Mouse (Mus musculus) forebrain, embryonic 10.5 days (tissue): ENCODE data around the gene Rps6kc1. TPM values are rescaled to one million over a fixed set of nuclear protein-coding genes. Genes with fewer than 3 reads are reported as not detected.

Source experiments
- DNase-seq: peaks from one replicate; pipeline ENCODE4 v3.0.0-alpha.2; 2017; ENCODE audit warnings: low spot score; ENCODE audit errors: extremely low spot score
- H3K27ac ChIP-seq: fragments of 300-500 bp; sonication (generic); 2 replicates; pipeline ENCODE4 v1.5.1; 2016; ENCODE audit warnings: mild to moderate bottlenecking
- H3K27me3 ChIP-seq: fragments of 300-500 bp; sonication (generic); 2 replicates; pipeline ENCODE4 v1.6.1; 2016; ENCODE audit warnings: mild to moderate bottlenecking; ENCODE audit not compliant: poor library complexity, severe bottlenecking
- H3K36me3 ChIP-seq: fragments of 300-500 bp; sonication (generic); replicated peaks from 2 replicates; pipeline ENCODE4 v1.6.1; 2016; ENCODE audit warnings: mild to moderate bottlenecking, moderate library complexity
- H3K4me1 ChIP-seq: fragments of 300-500 bp; sonication (generic); 2 replicates; pipeline ENCODE4 v1.6.1; 2016
- H3K4me3 ChIP-seq: fragments of 300-500 bp; sonication (generic); 2 replicates; pipeline ENCODE4 v1.5.1; 2016; ENCODE audit warnings: mild to moderate bottlenecking, moderate library complexity
- H3K9me3 ChIP-seq: fragments of 300-500 bp; sonication (generic); 2 replicates; pipeline ENCODE4 v1.6.1; 2016; ENCODE audit warnings: mild to moderate bottlenecking, moderate library complexity
- WGBS: fragments of 180-500 bp; shearing (Covaris S2); methylation state at CpG from one replicate; pipeline ENCODE4 v1.1.7; 2016; 5-methylcytosine and 5-hydroxymethylcytosine counted together
- polyA plus RNA-seq: library from polyadenylated mRNA; unstranded; fragments of >200 nt; fragmentation: Nextera tagmentation; extraction: Ambion mirVana; gene quantifications from 2 replicates; pipeline ENCODE4 v1.2.1, GENCODE M21; 2016

Gene Rps6kc1
- polyA plus RNA-seq, 1 experiment from 2014 or later: 17.3 TPM

- Histone ChIP-seq H3K36me3 (no peaks in the 10 kb centered on the region), H3K4me3 (no peak overlapping the region), H3K27ac (no peak overlapping the region), H3K9me3 (no peaks in the 10 kb centered on the region), H3K27me3 (peaks cover 9% of the 10 kb centered on the region; the same call in 1 of the 2 replicates), H3K4me1 (peaks cover 27% of the 10 kb centered on the region)
- whole genome bisulfite sequencing: 88% methylated on average over 5 of the region's 5 CpGs
- DNase-seq: no peak
Observed at GRCm38 (mm10) chr1:190667326-190667725, 244.2 kb downstream of the Rps6kc1 start.

DNA sequence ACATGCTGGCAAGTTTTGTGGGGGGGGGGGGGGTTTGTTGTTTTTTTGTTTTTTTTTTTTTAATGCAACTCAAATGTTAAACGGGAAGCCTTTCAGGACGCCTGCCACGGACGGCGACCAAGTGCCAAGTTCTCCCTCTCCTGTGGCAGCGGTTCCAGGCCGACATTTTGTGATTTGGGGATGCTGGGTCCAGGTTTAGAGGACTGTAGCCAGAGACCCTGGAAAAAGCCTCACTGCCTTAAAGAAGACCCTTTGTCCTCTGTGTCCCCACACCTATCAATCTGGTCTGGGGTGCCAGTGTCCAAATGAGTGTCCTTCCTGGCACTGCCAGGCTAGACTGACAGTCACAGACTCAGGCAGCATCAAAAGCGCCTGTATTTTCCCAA, 246.1 kb downstream of the Rps6kc1 start:
- WGBS: 90% methylated on average over 8 of the region's 8 CpGs
- H3K4me3 ChIP-seq: no peak overlapping the region
- peaks cover 15% of the 10 kb centered on the region for H3K27me3 ChIP-seq
- H3K27ac ChIP-seq: peak overlapping the region; percentile 51; the same call in 1 of the 2 replicates
- no peaks in the 10 kb centered on the region for H3K9me3 ChIP-seq
- DNase-seq: no peak
- no peaks in the 10 kb centered on the region for H3K36me3 ChIP-seq
- H3K4me1 ChIP-seq: peaks cover 46% of the 10 kb centered on the region

DNA sequence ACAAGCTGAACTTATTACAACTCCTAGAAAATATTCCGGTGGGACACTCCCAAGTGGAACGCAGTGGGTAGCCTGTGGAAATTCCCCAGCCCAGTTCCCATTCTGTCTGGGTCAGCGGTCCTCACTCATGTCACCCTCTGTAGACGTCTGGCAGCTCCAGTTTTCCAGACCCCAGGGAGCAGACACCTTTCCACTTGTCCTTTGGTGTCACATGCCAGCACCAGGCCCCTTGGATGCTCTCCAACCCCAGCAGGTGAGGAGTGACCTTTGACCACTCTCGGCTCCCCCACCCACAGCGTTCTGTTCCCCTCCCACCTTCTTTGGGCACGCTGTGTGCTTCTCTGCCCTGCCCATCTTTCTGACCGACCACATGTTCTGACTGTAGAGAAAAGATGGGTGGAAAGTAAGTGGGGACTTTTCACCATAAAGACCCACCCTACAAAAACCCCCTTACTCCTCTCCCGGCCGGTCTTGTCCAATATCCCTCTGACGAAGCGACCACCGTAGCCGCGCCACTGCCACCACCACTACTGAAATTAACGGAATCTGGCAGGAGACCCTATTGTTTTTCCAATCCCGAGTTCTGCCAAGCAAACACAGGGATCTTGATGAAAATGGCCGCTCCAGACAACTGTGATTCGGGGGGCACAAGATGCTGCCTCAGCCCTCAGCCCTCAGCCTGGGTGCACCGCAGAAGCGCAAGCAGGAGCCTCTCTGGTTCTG, 246.6 kb downstream of the Rps6kc1 start:
- Histone ChIP-seq H3K27me3 (peaks cover 20% of the 10 kb centered on the region), H3K4me1 (peaks cover 51% of the 10 kb centered on the region), H3K27ac (peak overlapping the region; percentile 20; the same call in 1 of the 2 replicates), H3K36me3 (no peaks in the 10 kb centered on the region), H3K9me3 (no peaks in the 10 kb centered on the region), H3K4me3 (no peak overlapping the region)
- no peak for DNase-seq
- 88% methylated on average over 21 of the region's 21 CpGs for WGBS

GRCm38 (mm10) chr1:190663996-190664395, 247.6 kb downstream of the Rps6kc1 start:
- DNase-seq: no peak
- Histone ChIP-seq H3K4me3 (no peak overlapping the region), H3K27ac (0 out of 2 replicates have a peak overlapping the region, but pooled peaks have one; percentile 20), H3K9me3 (no peaks in the 10 kb centered on the region), H3K27me3 (peaks cover 23% of the 10 kb centered on the region), H3K36me3 (no peaks in the 10 kb centered on the region), H3K4me1 (peaks cover 50% of the 10 kb centered on the region)
- 90% methylated on average over 4 of the region's 4 CpGs for WGBS

- no peaks in the 10 kb centered on the region for H3K9me3 ChIP-seq
- peaks cover 23% of the 10 kb centered on the region for H3K27me3 ChIP-seq
- no peak overlapping the region for H3K27ac ChIP-seq
- no peak for DNase-seq
- no peak overlapping the region for H3K4me3 ChIP-seq
- no peaks in the 10 kb centered on the region for H3K36me3 ChIP-seq
- 93% methylated on average over 5 of the region's 5 CpGs for WGBS
- H3K4me1 ChIP-seq: peaks cover 52% of the 10 kb centered on the region
Observed at GRCm38 (mm10) chr1:190662736-190663135, 248.8 kb downstream of the Rps6kc1 start.

DNA sequence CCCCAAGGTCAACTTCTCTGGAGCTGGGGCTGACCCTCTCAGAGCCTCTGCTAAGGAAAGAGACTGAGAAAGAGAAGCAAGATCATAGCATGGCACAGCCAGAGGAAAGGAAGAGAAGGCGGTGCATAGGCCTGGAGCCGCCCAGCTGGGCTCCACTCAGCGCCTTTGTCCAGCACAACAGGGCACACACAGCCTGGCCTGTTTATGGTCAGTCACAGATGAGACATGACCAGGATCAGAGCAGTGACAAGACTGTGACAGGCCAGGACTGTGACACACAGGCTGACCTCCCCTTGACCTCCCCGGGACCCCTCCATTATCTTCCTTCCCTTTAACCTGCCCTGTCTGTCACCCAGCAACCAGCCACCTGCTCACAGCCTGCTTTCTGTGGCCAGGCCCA, 249.8 kb downstream of the Rps6kc1 start:
- peak overlapping the region; percentile 78 for H3K27ac ChIP-seq
- WGBS: 46% methylated on average over 4 of the region's 4 CpGs
- no peak for DNase-seq
- H3K27me3 ChIP-seq: peaks cover 23% of the 10 kb centered on the region
- no peaks in the 10 kb centered on the region for H3K36me3 ChIP-seq
- H3K9me3 ChIP-seq: no peaks in the 10 kb centered on the region
- no peak overlapping the region for H3K4me3 ChIP-seq
- peaks cover 52% of the 10 kb centered on the region for H3K4me1 ChIP-seq

GRCm38 (mm10) chr1:190661249-190661648, 250.3 kb downstream of the Rps6kc1 start:
- Histone ChIP-seq H3K36me3 (no peaks in the 10 kb centered on the region), H3K27ac (peak overlapping the region; percentile 78), H3K4me3 (no peak overlapping the region), H3K27me3 (peaks cover 23% of the 10 kb centered on the region), H3K4me1 (peaks cover 50% of the 10 kb centered on the region), H3K9me3 (no peaks in the 10 kb centered on the region)
- no peak for DNase-seq
- WGBS: 70% methylated on average over 15 of the region's 15 CpGs

GRCm38 (mm10) chr1:190659722-190660502, 251.7 kb downstream of the Rps6kc1 start:
- H3K4me3 ChIP-seq: no peak overlapping the region
- peaks cover 55% of the 10 kb centered on the region for H3K4me1 ChIP-seq
- H3K9me3 ChIP-seq: no peaks in the 10 kb centered on the region
- 0 out of 2 replicates have a peak overlapping the region, but pooled peaks have one; percentile 25 for H3K27ac ChIP-seq
- DNase-seq: no peak
- H3K27me3 ChIP-seq: peaks cover 28% of the 10 kb centered on the region
- 89% methylated on average over 17 of the region's 17 CpGs for WGBS
- H3K36me3 ChIP-seq: no peaks in the 10 kb centered on the region

DNA sequence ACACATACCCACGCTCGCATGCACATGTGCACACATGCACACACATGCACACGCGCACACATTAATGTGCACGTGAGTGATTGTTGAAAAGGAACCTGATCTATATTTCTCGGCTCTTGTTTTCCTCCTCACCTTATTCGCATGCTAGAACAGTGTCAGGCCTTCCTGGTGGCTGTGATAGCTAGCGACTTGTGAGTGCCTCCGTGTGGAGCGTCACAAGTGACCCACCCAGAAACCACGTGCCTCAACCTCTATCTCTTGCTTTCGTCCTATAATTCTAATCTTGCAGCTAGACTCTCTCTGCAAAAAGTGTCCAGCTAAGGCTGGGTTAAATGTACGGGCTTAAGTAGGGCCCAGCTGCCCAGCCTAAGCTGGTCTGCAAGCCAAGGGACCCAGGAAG, 253.3 kb downstream of the Rps6kc1 start:
- Histone ChIP-seq H3K36me3 (no peaks in the 10 kb centered on the region), H3K4me1 (peaks cover 63% of the 10 kb centered on the region), H3K27me3 (peaks cover 19% of the 10 kb centered on the region; the same call in 1 of the 2 replicates), H3K27ac (no peak overlapping the region), H3K9me3 (no peaks in the 10 kb centered on the region), H3K4me3 (no peak overlapping the region)
- WGBS: 94% methylated on average over 13 of the region's 13 CpGs
- no peak for DNase-seq

GRCm38 (mm10) chr1:190656089-190656488, 255.5 kb downstream of the Rps6kc1 start:
- no peaks in the 10 kb centered on the region for H3K9me3 ChIP-seq
- DNase-seq: no peak
- H3K4me1 ChIP-seq: peaks cover 44% of the 10 kb centered on the region
- 91% methylated on average over 9 of the region's 9 CpGs for WGBS
- H3K36me3 ChIP-seq: no peaks in the 10 kb centered on the region
- peaks cover 19% of the 10 kb centered on the region; the same call in 1 of the 2 replicates for H3K27me3 ChIP-seq
- no peak overlapping the region for H3K27ac ChIP-seq
- no peak overlapping the region for H3K4me3 ChIP-seq

GRCm38 (mm10) chr1:190655651-190656050, 255.9 kb downstream of the Rps6kc1 start:
- H3K36me3 ChIP-seq: no peaks in the 10 kb centered on the region
- H3K4me3 ChIP-seq: no peak overlapping the region
- H3K9me3 ChIP-seq: no peaks in the 10 kb centered on the region
- peaks cover 40% of the 10 kb centered on the region for H3K4me1 ChIP-seq
- no peak overlapping the region for H3K27ac ChIP-seq
- H3K27me3 ChIP-seq: peaks cover 15% of the 10 kb centered on the region; the same call in 1 of the 2 replicates
- DNase-seq: no peak
- WGBS: 83% methylated on average over 7 of the region's 7 CpGs

- no peak for DNase-seq
- Histone ChIP-seq H3K9me3 (no peaks in the 10 kb centered on the region), H3K4me3 (no peak overlapping the region), H3K4me1 (peaks cover 34% of the 10 kb centered on the region), H3K27me3 (peaks cover 9% of the 10 kb centered on the region; the same call in 1 of the 2 replicates), H3K27ac (peak overlapping the region; percentile 40; the same call in 1 of the 2 replicates), H3K36me3 (no peaks in the 10 kb centered on the region)
- WGBS: 89% methylated on average over 7 of the region's 7 CpGs
Observed at GRCm38 (mm10) chr1:190655081-190655480, 256.5 kb downstream of the Rps6kc1 start.

DNA sequence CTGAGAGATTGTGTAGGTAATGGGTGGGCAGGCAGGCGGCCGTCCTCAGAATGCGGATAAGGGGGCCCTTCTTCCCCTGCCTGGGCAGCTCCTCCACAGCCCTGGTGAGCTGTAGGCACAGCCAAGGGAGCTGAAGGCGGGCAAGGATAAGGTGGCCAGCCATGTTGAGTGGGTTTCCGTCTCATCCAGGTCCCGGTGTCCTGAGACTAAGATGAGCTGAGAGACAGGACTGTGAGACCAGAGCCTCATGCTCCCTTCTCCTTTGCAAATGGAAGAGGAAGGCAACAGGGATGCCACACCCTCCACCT, 256.9 kb downstream of the Rps6kc1 start:
- 91% methylated on average over 6 of the region's 6 CpGs for WGBS
- Histone ChIP-seq H3K27ac (peak overlapping the region; percentile 40; the same call in 1 of the 2 replicates), H3K9me3 (no peaks in the 10 kb centered on the region), H3K4me1 (peaks cover 30% of the 10 kb centered on the region), H3K27me3 (peaks cover 5% of the 10 kb centered on the region; the same call in 1 of the 2 replicates), H3K4me3 (no peak overlapping the region), H3K36me3 (no peaks in the 10 kb centered on the region)
- DNase-seq: no peak
